Mouse (Mus musculus) liver, embryonic 14.5 days (tissue): ENCODE data around the gene Enc1.

Source experiments
- CTCF ChIP-seq: IDR thresholded peaks from 2 replicates; pipeline ENCODE4 v1.5.1; 2016; ENCODE audit warnings: antibody characterized with exemption, low read depth, control low read depth
- EP300 ChIP-seq: IDR thresholded peaks from 2 replicates; pipeline ENCODE4 v1.6.1; 2016; ENCODE audit warnings: antibody characterized with exemption, low read depth

GRCm38 (mm10) chr13:97205052-97205701 is 35.7 kb upstream of the Enc1 start:
- TF ChIP-seq CTCF (peak; percentile 77), EP300 (no peak)
